Mouse (Mus musculus): Measurements from ENCODE around the gene Rcsd1.
"Not testable (repeated sequence)": the region's sequence is repeated elsewhere in the genome, so short reads cannot be mapped to it uniquely, and the experiment has no call there.

Rcsd1 gene

GRCm38 (mm10) chr1:165686349-165686748, 23.2 kb downstream of the Rcsd1 start:
- DNase-seq = no peak

- DNase-seq = no peak
Measured at GRCm38 (mm10) chr1:165684261-165685203, 25.0 kb downstream of the Rcsd1 start.

GRCm38 (mm10) chr1:165682056-165682853, 27.3 kb downstream of the Rcsd1 start:
- DNase-seq = no peak

GRCm38 (mm10) chr1:165681045-165681794, 28.3 kb downstream of the Rcsd1 start:
- DNase-seq = no peak

GRCm38 (mm10) chr1:165680086-165680485, 29.5 kb downstream of the Rcsd1 start:
- not testable (repeated sequence) for DNase-seq

GRCm38 (mm10) chr1:165679618-165679997, 29.9 kb downstream of the Rcsd1 start:
- DNase-seq = no peak

- peak; percentile 61 to 65 for DNase-seq
Measured at GRCm38 (mm10) chr1:165678861-165679617, 30.5 kb downstream of the Rcsd1 start.

- DNase-seq = no peak
Measured at GRCm38 (mm10) chr1:165677558-165677957, 32.0 kb downstream of the Rcsd1 start.

GRCm38 (mm10) chr1:165676993-165677392, 32.6 kb downstream of the Rcsd1 start:
- DNase-seq = no peak

GRCm38 (mm10) chr1:165675167-165675566, 34.4 kb downstream of the Rcsd1 start:
- DNase-seq = no peak

- DNase-seq = peak in 1 of 2 experiments; percentile 18
Measured at GRCm38 (mm10) chr1:165672355-165672754, 37.2 kb downstream of the Rcsd1 start.

- DNase-seq = no peak
Measured at GRCm38 (mm10) chr1:165670056-165670455, 39.5 kb downstream of the Rcsd1 start.

- no peak for DNase-seq
Measured at GRCm38 (mm10) chr1:165668904-165669303, 40.7 kb downstream of the Rcsd1 start.

GRCm38 (mm10) chr1:165667380-165667779, 42.2 kb downstream of the Rcsd1 start:
- no peak for DNase-seq

- no peak for DNase-seq
Measured at GRCm38 (mm10) chr1:165666944-165667343, 42.6 kb downstream of the Rcsd1 start.

GRCm38 (mm10) chr1:165665758-165666157, 43.8 kb downstream of the Rcsd1 start:
- no peak for DNase-seq

- DNase-seq = peak; percentile 51 to 52
Measured at GRCm38 (mm10) chr1:165663277-165663676, 46.3 kb downstream of the Rcsd1 start.

- DNase-seq = peak; percentile 53 to 55
Measured at GRCm38 (mm10) chr1:165662426-165663192, 46.9 kb downstream of the Rcsd1 start.

- DNase-seq = no peak
Measured at GRCm38 (mm10) chr1:165661725-165662124, 47.8 kb downstream of the Rcsd1 start.

- DNase-seq = no peak
Measured at GRCm38 (mm10) chr1:165661191-165661590, 48.4 kb downstream of the Rcsd1 start.

GRCm38 (mm10) chr1:165660774-165661173, 48.8 kb downstream of the Rcsd1 start:
- peak; percentile 73 to 75 for DNase-seq
